ENCODE assay signal across 24 mouse cellular contexts in the genomic region with DNA sequence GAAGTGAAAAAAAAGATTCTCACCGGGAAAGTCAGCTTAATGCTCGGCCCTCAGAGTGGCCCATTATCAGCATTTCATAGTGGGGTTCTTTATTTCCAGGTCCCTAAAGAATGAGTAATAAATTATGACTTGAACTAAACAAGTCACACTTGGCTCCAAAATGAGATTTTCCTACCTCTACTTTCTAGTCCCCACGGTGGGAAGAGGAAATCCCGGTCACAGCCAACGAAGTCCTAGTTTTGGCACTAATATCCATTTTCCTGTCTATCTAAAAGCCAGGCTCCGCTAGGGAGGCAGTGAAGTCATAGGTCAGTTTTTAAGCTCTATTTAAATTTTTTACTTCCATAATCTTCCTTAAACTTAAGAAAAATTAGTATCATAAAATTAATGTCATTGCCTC.
DNase-seq lines count a peak whose midpoint lies in the region; ATAC-seq lines count a peak whose summit lies in the region.
"Had no signal": no experiment of that assay in that cellular context is flagged by ENCODE, and none has a peak within 500 bp of the region (broad histone marks: within the 10 kb centered on the region; RNA-seq: fewer than 3 reads in every experiment).

No protein-coding gene starts in this region.

- WGBS in lung, embryonic 15.5 days = 69% methylated on average over 6 of the region's 6 CpGs
- 60% methylated on average over 6 of the region's 6 CpGs for WGBS in kidney, embryonic 16.5 days
- 92% methylated on average over 6 of the region's 6 CpGs for WGBS in midbrain, embryonic 14.5 days

- peak; percentile 14 for DNase-seq in heart, adult 8-10 months (ENCODE audit: low spot score)
- no peak for DNase-seq in heart, postnatal 25 days (ENCODE audit: low spot score)
- no peak for DNase-seq in lung, postnatal 4 days
- DNase-seq in kidney, postnatal 36 days = peak; percentile 33 to 63
- DNase-seq in midbrain, embryonic 14.5 days = no peak
- DNase-seq: adrenal gland, postnatal 25 days; cerebellum, adult 2 months; cerebellum, postnatal 14 days; forebrain, postnatal 0 days; heart, adult 2 months; lung, embryonic 14.5 days had no signal

- no peak overlapping the region for H3K9ac ChIP-seq in lung, embryonic 15.5 days
- H3K9ac ChIP-seq in kidney, embryonic 16.5 days (replicated peaks; ENCODE audit: low read length) = no peak overlapping the region
- H3K9ac ChIP-seq in midbrain, embryonic 14.5 days (replicated peaks; ENCODE audit: low read length) = no peak overlapping the region
- H3K9ac ChIP-seq: forebrain, embryonic 12.5 days; forebrain, postnatal 0 days; heart, embryonic 13.5 days; hindbrain, embryonic 15.5 days; liver, embryonic 15.5 days; lung, embryonic 14.5 days; neural tube, embryonic 12.5 days had no signal

- H3K36me3 ChIP-seq in lung, embryonic 15.5 days = peaks cover 13% of the 10 kb centered on the region; the same call in 1 of the 2 replicates
- H3K36me3 ChIP-seq in kidney, embryonic 16.5 days (ENCODE audit: insufficient read depth, low read length) = peaks cover 9% of the 10 kb centered on the region; the same call in 1 of the 2 replicates
- H3K36me3 ChIP-seq in midbrain, embryonic 14.5 days (ENCODE audit: control insufficient read depth, insufficient read depth, low read length) = no peaks in the 10 kb centered on the region
- H3K36me3 ChIP-seq: hindbrain, embryonic 15.5 days; neural tube, embryonic 12.5 days had no signal

- H3K27ac ChIP-seq in lung, embryonic 15.5 days = peak overlapping the region; percentile 55; the same call in 1 of the 2 replicates
- peak overlapping the region; percentile 62 for H3K27ac ChIP-seq in kidney, embryonic 16.5 days (ENCODE audit: low read length)
- H3K27ac ChIP-seq in midbrain, embryonic 14.5 days (replicated peaks; ENCODE audit: low read depth, low read length) = no peak overlapping the region
- H3K27ac ChIP-seq: forebrain, embryonic 12.5 days; heart, embryonic 13.5 days; hindbrain, embryonic 10.5 days; hindbrain, embryonic 15.5 days; liver, embryonic 15.5 days; neural tube, embryonic 12.5 days had no signal

- no peak overlapping the region for H3K4me2 ChIP-seq in lung, embryonic 15.5 days
- no peak overlapping the region for H3K4me2 ChIP-seq in kidney, embryonic 16.5 days (replicated peaks; ENCODE audit: low read depth, low read length)
- no peak overlapping the region for H3K4me2 ChIP-seq in midbrain, embryonic 14.5 days (ENCODE audit: low read length)
- H3K4me2 ChIP-seq: forebrain, embryonic 12.5 days; heart, embryonic 13.5 days; hindbrain, embryonic 15.5 days; liver, embryonic 15.5 days; lung, embryonic 14.5 days; midbrain, embryonic 11.5 days; neural tube, embryonic 12.5 days had no signal

- intact Hi-C loops in heart, postnatal 25 days (cut with DNase I) = no loop called here

- no peaks in the 10 kb centered on the region for H3K9me3 ChIP-seq in lung, embryonic 15.5 days
- H3K9me3 ChIP-seq in kidney, embryonic 16.5 days (ENCODE audit: low read length) = no peaks in the 10 kb centered on the region
- no peaks in the 10 kb centered on the region for H3K9me3 ChIP-seq in midbrain, embryonic 14.5 days (ENCODE audit: control insufficient read depth, low read length)
- H3K9me3 ChIP-seq: forebrain, embryonic 12.5 days; heart, embryonic 13.5 days; hindbrain, embryonic 15.5 days; liver, embryonic 15.5 days; neural tube, embryonic 12.5 days had no signal

- no peaks in the 10 kb centered on the region for H3K27me3 ChIP-seq in lung, embryonic 15.5 days
- H3K27me3 ChIP-seq in kidney, embryonic 16.5 days (ENCODE audit: insufficient read depth, low read length) = no peaks in the 10 kb centered on the region
- H3K27me3 ChIP-seq in midbrain, embryonic 14.5 days (ENCODE audit: control insufficient read depth, insufficient read depth, low read length) = no peaks in the 10 kb centered on the region
- H3K27me3 ChIP-seq: forebrain, embryonic 12.5 days; heart, embryonic 13.5 days; hindbrain, embryonic 15.5 days; liver, embryonic 15.5 days; neural tube, embryonic 12.5 days; Patski had no signal

- H3K4me3 ChIP-seq in lung, embryonic 15.5 days = no peak overlapping the region
- H3K4me3 ChIP-seq in kidney, embryonic 16.5 days (ENCODE audit: low read length) = no peak overlapping the region
- no peak overlapping the region for H3K4me3 ChIP-seq in midbrain, embryonic 14.5 days (replicated peaks; ENCODE audit: low read depth, low read length)
- H3K4me3 ChIP-seq: erythroblast, embryonic 14.5 days; forebrain, embryonic 12.5 days; heart, adult 2 months; heart, embryonic 13.5 days; hindbrain, embryonic 10.5 days; hindbrain, embryonic 15.5 days; liver, embryonic 15.5 days; myocyte; neural tube, embryonic 12.5 days had no signal

- ATAC-seq in lung, embryonic 15.5 days (ENCODE audit: borderline replicate concordance, extremely low read depth, low FRiP score, low TSS enrichment) = no peak
- no peak for ATAC-seq in kidney, embryonic 16.5 days (ENCODE audit: low FRiP score, low TSS enrichment)
- ATAC-seq in midbrain, embryonic 14.5 days (ENCODE audit: low FRiP score, low TSS enrichment) = no peak
- ATAC-seq: forebrain, postnatal 0 days; inflammation-experienced regulatory T-cells, adult 6 months; Patski had no signal

- no peaks in the 10 kb centered on the region for H3K4me1 ChIP-seq in lung, embryonic 15.5 days
- H3K4me1 ChIP-seq in kidney, embryonic 16.5 days (ENCODE audit: insufficient read depth, low read length) = peaks cover 9% of the 10 kb centered on the region; the same call in 1 of the 2 replicates
- H3K4me1 ChIP-seq in midbrain, embryonic 14.5 days (ENCODE audit: control insufficient read depth, insufficient read depth, low read length) = no peaks in the 10 kb centered on the region
- H3K4me1 ChIP-seq: forebrain, embryonic 12.5 days; heart, embryonic 13.5 days; hindbrain, embryonic 10.5 days; hindbrain, embryonic 15.5 days; liver, embryonic 15.5 days; neural tube, embryonic 12.5 days had no signal

Comparison
In these comparisons a context has a peak if more than half of its experiments do, and no peak if none do; other contexts are left out.
1. DNase-seq: peak in heart, adult 8-10 months (single experiment) and kidney, postnatal 36 days (2 of 2); none in heart, postnatal 25 days (single experiment), lung, postnatal 4 days (0 of 2) and midbrain, embryonic 14.5 days (single experiment).